Mouse (Mus musculus): ENCODE results near the gene Stx4a. TPM values are rescaled to one million over a fixed set of nuclear protein-coding genes. Genes with fewer than 3 reads are reported as not detected.
A peak's percentile ranks its signal among the peaks of the same experiment; 100 is the strongest.

The Stx4a gene
- polyA plus RNA-seq, 1 experiment from 2014 or later: 48.1 TPM

DNA sequence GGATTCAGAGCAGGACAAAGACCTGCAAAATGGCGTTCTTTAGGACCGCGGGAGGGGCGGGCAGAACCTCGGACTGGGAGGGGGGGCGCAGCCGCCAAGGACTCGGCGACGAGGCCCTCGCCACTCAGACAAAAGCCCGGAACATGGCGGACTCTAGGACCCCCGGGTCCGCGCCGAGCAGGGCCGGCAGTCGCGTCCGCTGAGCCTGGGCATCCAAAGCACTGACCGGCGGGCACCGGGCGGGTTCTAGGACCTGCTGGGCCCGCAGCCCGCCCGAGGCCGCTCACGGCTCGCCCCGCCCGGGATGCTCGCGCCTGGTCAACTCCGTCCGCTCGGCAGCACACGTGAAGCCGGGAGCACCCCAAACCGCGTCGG is 51.5 kb downstream of the Stx4a start:
- Histone ChIP-seq H3K27me3 (replicated peaks) (no peaks in the 10 kb centered on the region), H3K27ac (peak overlapping the region; percentile 97), H3K4me1 (peaks cover 18% of the 10 kb centered on the region), H3K36me3 (peaks cover 23% of the 10 kb centered on the region), H3K4me3 (replicated peaks) (peak overlapping the region; percentile 66), H3K4me2 (peak overlapping the region; percentile 84), H3K9ac (peak overlapping the region; percentile 70), H3K9me3 (no peaks in the 10 kb centered on the region)
- under 1% methylated on average over 40 of the region's 43 CpGs for WGBS
- peak; percentile 91 for ATAC-seq (ENCODE audit: insufficient read depth, low FRiP score, low read depth)

GRCm38 (mm10) chr7:127876041-127876466 is 52.0 kb downstream of the Stx4a start, which contains the start of gene Zfp646:
Zfp646 (plus strand) TSS chr7:127876221.
- H3K27me3 ChIP-seq (replicated peaks): no peaks in the 10 kb centered on the region
- H3K36me3 ChIP-seq: peaks cover 28% of the 10 kb centered on the region
- ATAC-seq (ENCODE audit: insufficient read depth, low FRiP score, low read depth): peak; percentile 85
- H3K4me3 ChIP-seq (replicated peaks): peak within 1 kb of the TSS; percentile 66
- no peaks in the 10 kb centered on the region for H3K9me3 ChIP-seq
- peaks cover 18% of the 10 kb centered on the region for H3K4me1 ChIP-seq
- under 1% methylated on average over 40 of the region's 41 CpGs for WGBS
- H3K4me2 ChIP-seq: peak within 1 kb of the TSS; percentile 84
- H3K27ac ChIP-seq: peak within 1 kb of the TSS; percentile 97
- peak within 1 kb of the TSS; percentile 70 for H3K9ac ChIP-seq

DNA sequence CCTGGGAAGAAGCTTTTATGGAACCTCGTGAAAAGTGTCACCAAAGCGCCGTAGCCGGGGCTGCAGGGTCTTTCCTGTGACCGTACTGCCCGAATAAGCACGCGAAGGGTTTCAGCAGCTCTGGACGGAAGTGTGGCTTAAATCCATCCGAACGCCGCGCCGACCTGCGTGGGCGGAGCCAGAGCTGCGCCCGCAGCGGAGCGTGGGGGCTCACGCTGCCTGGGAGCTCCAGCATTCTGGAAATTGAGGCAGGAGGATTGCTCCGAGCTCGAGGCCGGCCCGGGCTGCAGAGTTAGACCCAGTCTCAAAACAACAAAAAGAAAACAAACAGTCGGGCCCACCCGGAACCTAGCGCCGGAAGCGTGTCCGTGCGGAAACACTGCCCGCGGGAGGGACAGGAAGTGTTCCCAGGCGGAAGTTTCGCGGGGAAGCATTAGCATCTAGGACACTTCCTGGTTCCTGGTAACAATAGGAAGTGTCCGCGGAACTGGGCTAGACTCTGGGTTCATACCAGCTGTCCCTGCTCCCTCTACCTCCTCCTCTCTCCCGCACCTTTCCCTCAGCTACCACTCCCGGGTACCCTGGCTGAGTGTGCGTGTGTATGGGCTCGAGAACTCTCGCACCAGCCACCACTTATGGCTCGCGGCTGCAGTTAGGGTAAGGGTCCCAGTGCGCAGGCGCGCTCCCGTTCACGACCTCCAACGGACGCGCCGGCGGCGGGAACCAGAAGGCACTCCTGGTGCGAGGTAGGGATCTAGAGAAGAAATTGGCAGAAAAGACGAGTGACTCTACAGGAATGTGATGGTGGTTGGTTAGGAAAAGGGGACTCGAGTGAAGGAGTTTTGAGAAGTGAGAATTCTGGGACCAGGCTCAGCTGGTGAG is 52.6 kb downstream of the Stx4a start, which contains the start of gene Zfp668:
TSS of gene Zfp668 (minus strand) at position 362 of the 882 bp plus-strand sequence.
- ATAC-seq (ENCODE audit: insufficient read depth, low FRiP score, low read depth): peak; percentile 65
- H3K4me2 ChIP-seq: peak within 1 kb of the TSS; percentile 84
- no peaks in the 10 kb centered on the region for H3K27me3 ChIP-seq (replicated peaks)
- H3K4me1 ChIP-seq: peaks cover 18% of the 10 kb centered on the region
- H3K27ac ChIP-seq: peak within 1 kb of the TSS; percentile 97
- peaks cover 34% of the 10 kb centered on the region for H3K36me3 ChIP-seq
- no peaks in the 10 kb centered on the region for H3K9me3 ChIP-seq
- H3K9ac ChIP-seq: peak within 1 kb of the TSS; percentile 70
- under 1% methylated on average over 60 of the region's 60 CpGs for WGBS
- peak within 1 kb of the TSS; percentile 66 for H3K4me3 ChIP-seq (replicated peaks)

DNA sequence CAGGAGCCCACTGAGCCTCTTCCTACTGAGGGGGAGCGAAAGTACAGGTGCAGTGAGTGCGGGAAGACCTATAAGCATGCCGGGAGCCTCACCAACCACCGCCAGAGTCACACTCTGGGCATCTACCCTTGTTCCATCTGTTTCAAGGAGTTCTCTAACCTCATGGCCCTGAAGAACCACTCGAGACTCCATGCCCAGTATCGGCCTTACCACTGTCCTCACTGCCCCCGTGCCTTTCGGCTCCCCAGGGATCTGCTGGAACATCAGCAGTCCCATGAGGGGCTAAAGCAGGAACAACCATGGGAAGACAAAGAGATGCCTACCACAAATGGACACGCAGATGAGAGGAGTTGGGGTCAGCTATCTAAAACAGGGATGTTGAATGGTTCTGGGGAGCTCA is 55.2 kb downstream of the Stx4a start:
- Histone ChIP-seq H3K27me3 (replicated peaks) (no peaks in the 10 kb centered on the region), H3K36me3 (peaks cover 57% of the 10 kb centered on the region), H3K4me1 (peaks cover 21% of the 10 kb centered on the region), H3K4me3 (replicated peaks) (no peak overlapping the region), H3K9ac (no peak overlapping the region), H3K27ac (no peak overlapping the region), H3K9me3 (no peaks in the 10 kb centered on the region), H3K4me2 (no peak overlapping the region)
- ATAC-seq (ENCODE audit: insufficient read depth, low FRiP score, low read depth): no peak
- 95% methylated on average over 9 of the region's 9 CpGs for WGBS

- Histone ChIP-seq H3K4me2 (no peak overlapping the region), H3K9ac (no peak overlapping the region), H3K27ac (no peak overlapping the region), H3K36me3 (peaks cover 65% of the 10 kb centered on the region), H3K27me3 (replicated peaks) (no peaks in the 10 kb centered on the region), H3K9me3 (no peaks in the 10 kb centered on the region), H3K4me3 (replicated peaks) (no peak overlapping the region), H3K4me1 (peaks cover 24% of the 10 kb centered on the region; the same call in 1 of the 2 replicates)
- WGBS: 85% methylated on average over 12 of the region's 12 CpGs
- no peak for ATAC-seq (ENCODE audit: insufficient read depth, low FRiP score, low read depth)
Measured at GRCm38 (mm10) chr7:127880431-127880830, 56.3 kb downstream of the Stx4a start.

GRCm38 (mm10) chr7:127885951-127886350 is 61.9 kb downstream of the Stx4a start:
- Histone ChIP-seq H3K4me2 (no peak overlapping the region), H3K9ac (no peak overlapping the region), H3K27me3 (replicated peaks) (no peaks in the 10 kb centered on the region), H3K4me1 (peaks cover 21% of the 10 kb centered on the region; the same call in 1 of the 2 replicates), H3K27ac (no peak overlapping the region), H3K9me3 (no peaks in the 10 kb centered on the region), H3K36me3 (peaks cover 71% of the 10 kb centered on the region), H3K4me3 (replicated peaks) (no peak overlapping the region)
- ATAC-seq (ENCODE audit: insufficient read depth, low FRiP score, low read depth): no peak
- 53% methylated on average over 6 of the region's 6 CpGs for WGBS

DNA sequence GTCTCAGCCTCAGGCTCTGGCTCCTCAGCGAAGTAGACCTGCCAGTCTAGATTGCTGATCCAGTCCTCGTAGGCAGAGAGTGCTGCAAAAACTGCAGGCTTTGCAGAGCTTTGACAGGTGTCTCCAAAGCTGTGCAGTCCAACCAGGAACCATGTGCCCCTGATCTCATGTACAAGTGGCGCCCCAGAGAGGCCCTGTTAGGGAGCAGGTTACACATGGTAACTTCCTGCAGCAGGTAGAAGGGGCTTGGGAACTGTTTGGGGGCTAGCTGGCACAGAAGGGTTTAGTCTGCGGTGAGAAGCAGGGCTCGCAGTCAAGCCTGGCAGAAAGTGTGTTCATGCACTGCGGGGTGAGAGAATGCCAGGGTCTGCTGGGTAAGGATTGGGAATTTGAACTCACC is 62.5 kb downstream of the Stx4a start:
- H3K4me1 ChIP-seq: peaks cover 21% of the 10 kb centered on the region; the same call in 1 of the 2 replicates
- 91% methylated on average over 6 of the region's 6 CpGs for WGBS
- no peak overlapping the region for H3K9ac ChIP-seq
- H3K4me3 ChIP-seq (replicated peaks): no peak overlapping the region
- H3K9me3 ChIP-seq: no peaks in the 10 kb centered on the region
- no peaks in the 10 kb centered on the region for H3K27me3 ChIP-seq (replicated peaks)
- no peak overlapping the region for H3K4me2 ChIP-seq
- peaks cover 65% of the 10 kb centered on the region for H3K36me3 ChIP-seq
- no peak for ATAC-seq (ENCODE audit: insufficient read depth, low FRiP score, low read depth)
- no peak overlapping the region for H3K27ac ChIP-seq

- Histone ChIP-seq H3K27me3 (replicated peaks) (no peaks in the 10 kb centered on the region), H3K9me3 (no peaks in the 10 kb centered on the region), H3K9ac (no peak overlapping the region), H3K36me3 (peaks cover 59% of the 10 kb centered on the region), H3K4me3 (replicated peaks) (no peak overlapping the region), H3K27ac (no peak overlapping the region), H3K4me2 (no peak overlapping the region), H3K4me1 (peaks cover 21% of the 10 kb centered on the region; the same call in 1 of the 2 replicates)
- 86% methylated on average over 8 of the region's 8 CpGs for WGBS
- no peak for ATAC-seq (ENCODE audit: insufficient read depth, low FRiP score, low read depth)
Measured at GRCm38 (mm10) chr7:127887191-127887590, 63.1 kb downstream of the Stx4a start.

DNA sequence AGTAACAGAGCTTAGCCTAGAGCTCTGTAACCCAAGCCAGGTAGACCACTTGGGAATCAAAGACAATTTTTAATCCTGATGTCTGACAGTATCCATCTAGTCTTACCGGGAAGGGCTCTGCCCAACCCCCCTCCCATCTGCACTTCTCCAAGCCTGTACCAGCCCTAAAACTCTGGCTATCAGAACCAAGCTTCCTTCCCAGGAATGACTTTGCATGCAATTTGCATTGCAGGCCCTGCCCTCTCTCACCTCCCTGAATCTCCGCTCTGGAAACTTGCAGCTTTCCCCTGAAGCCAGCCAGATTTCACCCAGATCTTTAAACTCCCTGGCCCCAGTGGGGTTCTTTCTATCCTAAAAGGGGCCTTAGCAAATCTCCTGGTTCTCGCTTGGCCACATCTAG is 63.7 kb downstream of the Stx4a start:
- H3K27me3 ChIP-seq (replicated peaks): no peaks in the 10 kb centered on the region
- peaks cover 55% of the 10 kb centered on the region for H3K36me3 ChIP-seq
- H3K4me3 ChIP-seq (replicated peaks): no peak overlapping the region
- H3K4me2 ChIP-seq: no peak overlapping the region
- no peak for ATAC-seq (ENCODE audit: insufficient read depth, low FRiP score, low read depth)
- peaks cover 21% of the 10 kb centered on the region; the same call in 1 of the 2 replicates for H3K4me1 ChIP-seq
- H3K9me3 ChIP-seq: no peaks in the 10 kb centered on the region
- H3K9ac ChIP-seq: no peak overlapping the region
- no peak overlapping the region for H3K27ac ChIP-seq
- 81% methylated on average over 3 of the region's 3 CpGs for WGBS

GRCm38 (mm10) chr7:127888821-127889220 is 64.7 kb downstream of the Stx4a start:
- WGBS: 71% methylated on average over 3 of the region's 3 CpGs
- no peak for ATAC-seq (ENCODE audit: insufficient read depth, low FRiP score, low read depth)
- H3K36me3 ChIP-seq: peaks cover 55% of the 10 kb centered on the region

DNA sequence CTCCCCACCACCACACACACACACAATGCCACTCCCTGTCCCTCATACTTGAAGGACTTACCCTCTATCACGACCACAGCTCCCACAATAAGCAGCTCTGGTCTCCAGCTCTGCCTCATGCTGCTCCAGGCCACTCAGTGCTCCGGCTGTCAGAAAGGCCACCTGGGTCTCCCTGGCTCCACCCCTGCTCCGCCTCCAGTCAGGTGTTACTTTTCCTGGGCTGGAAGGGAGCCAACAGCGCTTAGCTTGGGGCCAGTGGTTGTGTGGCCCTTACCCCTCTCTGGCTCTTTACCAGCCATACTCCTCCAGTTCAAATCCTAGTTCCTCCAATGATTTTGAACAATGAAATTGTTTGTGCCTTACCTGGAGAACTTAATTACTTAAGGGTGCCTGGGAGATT is 66.7 kb downstream of the Stx4a start, which contains the start of gene Prss53:
TSS of gene Prss53 (minus strand) at position 173 of the 400 bp plus-strand sequence.
- H3K36me3 ChIP-seq: peaks cover 42% of the 10 kb centered on the region
- WGBS: 21% methylated on average over 4 of the region's 4 CpGs
- no peak for ATAC-seq (ENCODE audit: insufficient read depth, low FRiP score, low read depth)

More at GRCm38 (mm10) chr7:127888821-127889220, 64.7 kb downstream of the Stx4a start:
- H3K9me3 ChIP-seq: no peaks in the 10 kb centered on the region
- no peak overlapping the region for H3K27ac ChIP-seq
- no peak overlapping the region for H3K4me3 ChIP-seq (replicated peaks)
- no peak overlapping the region for H3K9ac ChIP-seq
- no peaks in the 10 kb centered on the region for H3K27me3 ChIP-seq (replicated peaks)
- no peak overlapping the region for H3K4me2 ChIP-seq
- H3K4me1 ChIP-seq: peaks cover 16% of the 10 kb centered on the region; the same call in 1 of the 2 replicates

GRCm38 (mm10) chr7:127894480-127894879 is 70.4 kb downstream of the Stx4a start:
- ATAC-seq (ENCODE audit: insufficient read depth, low FRiP score, low read depth): no peak
- peaks cover 12% of the 10 kb centered on the region for H3K4me1 ChIP-seq
- peak overlapping the region; percentile 88; the same call in 1 of the 2 replicates for H3K27ac ChIP-seq
- peaks cover 17% of the 10 kb centered on the region for H3K36me3 ChIP-seq
- H3K9me3 ChIP-seq: no peaks in the 10 kb centered on the region
- no peaks in the 10 kb centered on the region for H3K27me3 ChIP-seq (replicated peaks)
- H3K4me2 ChIP-seq: peak overlapping the region; percentile 85
- H3K9ac ChIP-seq: peak overlapping the region; percentile 61; the same call in 1 of the 2 replicates
- H3K4me3 ChIP-seq (replicated peaks): peak overlapping the region; percentile 74
- 72% methylated on average over 5 of the region's 5 CpGs for WGBS

More for the DNA sequence above, 66.7 kb downstream of the Stx4a start, which contains the start of gene Prss53:
- Histone ChIP-seq H3K27me3 (replicated peaks) (no peaks in the 10 kb centered on the region), H3K9me3 (no peaks in the 10 kb centered on the region), H3K4me2 (no peak within 1 kb of the TSS), H3K27ac (no peak within 1 kb of the TSS), H3K9ac (no peak within 1 kb of the TSS), H3K4me3 (replicated peaks) (no peak within 1 kb of the TSS), H3K4me1 (peaks cover 14% of the 10 kb centered on the region)
